Mouse (Mus musculus) embryonic stem cell, embryonic (primary cell): ENCODE data around the gene Tmem86b.

ENCODE experiments used
- CTCF ChIA-PET, 4 experiments: fragments of 300-600 bp in 2 of 4; fragments of 350-600 bp in 2 of 4; sonication (Branson Sonifier 250); formaldehyde crosslinking; loops; one replicate each; lab custom pipeline; 2022; ENCODE audit warnings: inconsistent platforms in 2 of 4; lab: Charles Lee
- POLR2A ChIA-PET, 4 experiments: fragments of 300-600 bp in 2 of 4; fragments of 350-600 bp in 2 of 4; sonication (Branson Sonifier 250); formaldehyde crosslinking; loops; one replicate each; lab custom pipeline; 2022; ENCODE audit warnings: antibody characterized with exemption in 4 of 4, inconsistent platforms in 1 of 4; lab: Charles Lee

Tmem86b gene

DNA sequence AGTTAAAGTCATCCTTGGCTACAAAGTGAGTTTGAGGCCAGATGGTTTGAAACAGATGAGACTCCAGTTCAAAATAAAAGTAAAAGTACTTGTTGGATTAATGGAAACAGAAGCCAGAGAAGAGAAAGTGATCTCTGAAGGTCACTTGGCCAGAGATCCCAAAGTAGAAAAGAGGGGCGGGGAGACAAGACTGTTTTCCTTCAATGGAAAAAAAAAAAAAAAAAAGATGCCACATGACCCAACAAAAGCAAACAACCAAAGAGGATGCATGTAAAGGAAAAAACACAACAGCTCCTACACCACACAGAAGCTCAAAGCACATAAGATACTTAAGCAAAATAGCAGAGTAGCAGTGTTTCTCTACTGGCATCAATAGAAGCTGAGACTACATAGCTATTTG, 24.7 kb upstream of the Tmem86b start:
- ChIA-PET POLR2A (interaction anchor here in 3 of 4 experiments (0.7 to 3.7 kb wide), 8 partner anchors 8 to 157 kb away, joined by 3 to 18 read pairs (median 6); partner anchors contain the start of genes Hspbp1 (in 2 of the 3) and Ube2s (in 2 of the 3)), CTCF (interaction anchor here in 1 of 4 experiments (0.6 kb wide), 1 partner anchor 111 kb away, joined by 3 read pairs; no protein-coding TSS in a partner anchor)

DNA sequence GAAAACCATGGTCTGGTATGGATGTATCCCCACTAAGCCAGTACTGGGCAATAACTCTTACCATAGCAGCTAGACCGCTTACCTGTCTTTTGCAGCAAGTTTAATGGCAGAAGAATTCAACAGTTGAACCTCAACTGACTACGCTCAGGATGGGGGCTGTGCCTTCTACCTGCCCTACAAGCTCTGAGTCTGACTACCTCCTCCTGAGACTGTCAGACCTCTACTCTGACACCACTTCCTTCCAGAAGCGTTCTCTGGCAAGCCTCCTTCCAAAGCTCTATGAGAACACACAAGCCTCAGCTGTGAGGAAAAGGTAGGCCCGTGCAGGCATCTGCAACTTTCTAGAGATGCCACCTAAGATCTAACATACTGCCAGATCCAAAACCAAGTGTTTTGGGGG, 24.2 kb upstream of the Tmem86b start:
- CTCF ChIA-PET, result interaction anchor here in 1 of 4 experiments (0.5 kb wide), 1 partner anchor 1522 kb away, joined by 3 read pairs; no protein-coding TSS in a partner anchor
- POLR2A ChIA-PET, result interaction anchor here in 2 of 4 experiments (0.7 to 3.7 kb wide), 4 partner anchors 13 to 1363 kb away, joined by 3 to 13 read pairs (median 4); partner anchors contain the start of genes Hspbp1 (in 1 of the 2) and Ube2s (in 1 of the 2)

DNA sequence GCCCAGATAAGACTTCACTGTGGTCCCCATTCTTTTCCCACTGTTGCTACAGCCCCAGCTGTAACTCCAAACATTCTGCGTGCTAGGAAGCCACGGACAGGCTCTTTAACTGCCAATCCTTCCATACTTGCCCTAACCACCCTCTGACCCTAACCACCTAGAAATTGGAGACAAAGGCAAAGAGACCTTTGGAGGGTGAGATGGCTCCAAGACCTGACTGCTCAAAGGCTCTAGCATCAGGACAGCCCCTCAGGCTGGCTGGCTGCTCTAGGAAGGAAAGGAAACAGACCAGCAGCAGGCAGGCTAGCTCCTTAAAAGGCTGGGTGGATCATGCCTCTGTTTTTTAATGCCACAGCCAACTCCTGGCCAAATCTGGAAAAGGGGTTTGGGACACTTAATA, 23.0 kb upstream of the Tmem86b start:
- POLR2A ChIA-PET, result interaction anchor here in 2 of 4 experiments (0.7 to 3.7 kb wide), 5 partner anchors 12 to 158 kb away, joined by 3 to 13 read pairs (median 3); partner anchors contain the start of gene Ube2s (in 1 of the 2)

GRCm38 (mm10) chr7:4653780-4654179, 22.6 kb upstream of the Tmem86b start:
- ChIA-PET POLR2A (interaction anchor here in 2 of 4 experiments (1.1 to 2.5 kb wide), 5 partner anchors 14 to 159 kb away, joined by 3 to 8 read pairs (median 3); partner anchors contain the start of genes Cox6b2 (in 1 of the 2), Hspbp1 (in 1 of the 2) and Ube2s (in 1 of the 2)), CTCF (interaction anchor here in 1 of 4 experiments (0.6 to 1.0 kb wide), 2 partner anchors 88 to 164 kb away, joined by 3 read pairs; no protein-coding TSS in a partner anchor)

More for the DNA sequence above, 23.0 kb upstream of the Tmem86b start:
- CTCF ChIA-PET, result interaction anchor here in 2 of 4 experiments (0.6 to 1.0 kb wide), 3 partner anchors 88 to 174 kb away, joined by 3 read pairs; no protein-coding TSS in a partner anchor

GRCm38 (mm10) chr7:4653351-4653750, 22.1 kb upstream of the Tmem86b start:
- POLR2A ChIA-PET, result interaction anchor here in 2 of 4 experiments (1.0 to 2.5 kb wide), 6 partner anchors 14 to 159 kb away, joined by 3 to 8 read pairs (median 4); partner anchors contain the start of genes Cox6b2 (in 1 of the 2), Hspbp1 (in 1 of the 2) and Ube2s (in 1 of the 2)
- CTCF ChIA-PET, result interaction anchor here in 1 of 4 experiments (0.6 to 1.0 kb wide), 2 partner anchors 89 to 164 kb away, joined by 3 read pairs; no protein-coding TSS in a partner anchor

DNA sequence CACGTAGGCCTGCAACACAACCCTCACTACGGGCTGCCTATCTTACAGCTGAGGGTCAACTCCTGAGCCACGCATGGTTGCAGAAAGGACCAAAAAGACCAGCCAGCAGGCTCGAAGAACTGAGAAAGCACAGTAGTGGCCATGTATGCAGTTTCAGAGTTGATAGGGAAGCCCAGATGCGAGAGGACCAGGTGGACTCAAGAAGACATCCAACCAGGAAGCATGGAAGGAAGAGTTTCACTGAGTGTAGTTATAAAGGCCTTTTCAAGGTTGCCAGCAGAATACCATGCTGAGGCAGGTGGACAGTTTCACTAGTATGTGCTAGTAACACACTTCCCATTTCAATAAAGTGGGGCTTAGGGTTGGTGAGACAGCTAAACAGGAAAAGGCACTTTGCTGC, 21.5 kb upstream of the Tmem86b start:
- CTCF ChIA-PET, result no interaction called here
- POLR2A ChIA-PET, result interaction anchor here in 2 of 4 experiments (1.0 to 2.5 kb wide), 6 partner anchors 12 to 160 kb away, joined by 3 to 8 read pairs (median 6); partner anchors contain the start of genes Cox6b2 (in 1 of the 2), Hspbp1 (in 1 of the 2) and Ube2s (in 1 of the 2)

DNA sequence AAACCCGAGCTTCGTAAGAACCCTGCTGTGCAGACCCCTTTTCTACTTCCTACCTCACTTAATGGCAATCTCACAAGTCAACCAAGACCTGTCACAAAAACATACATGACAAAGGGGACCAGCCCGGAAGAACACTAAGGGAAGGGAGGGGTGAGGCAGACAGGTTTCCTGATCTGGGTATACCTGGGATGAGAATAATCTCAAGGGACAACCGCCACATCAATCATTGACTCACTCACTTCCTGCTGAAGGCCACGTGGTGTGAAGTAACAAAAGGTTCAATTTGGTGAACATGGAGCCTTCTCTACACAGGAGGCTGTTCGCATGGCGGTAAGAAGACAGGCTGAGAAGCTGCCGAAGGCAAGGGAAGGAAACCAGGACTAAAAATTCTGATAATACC, 20.4 kb upstream of the Tmem86b start:
- ChIA-PET POLR2A (interaction anchor here in 2 of 4 experiments (0.6 to 2.5 kb wide), 7 partner anchors 11 to 282 kb away, joined by 3 to 8 read pairs (median 4); partner anchors contain the start of genes Cox6b2 (in 1 of the 2) and Ube2s (in 1 of the 2)), CTCF (no interaction called here)

DNA sequence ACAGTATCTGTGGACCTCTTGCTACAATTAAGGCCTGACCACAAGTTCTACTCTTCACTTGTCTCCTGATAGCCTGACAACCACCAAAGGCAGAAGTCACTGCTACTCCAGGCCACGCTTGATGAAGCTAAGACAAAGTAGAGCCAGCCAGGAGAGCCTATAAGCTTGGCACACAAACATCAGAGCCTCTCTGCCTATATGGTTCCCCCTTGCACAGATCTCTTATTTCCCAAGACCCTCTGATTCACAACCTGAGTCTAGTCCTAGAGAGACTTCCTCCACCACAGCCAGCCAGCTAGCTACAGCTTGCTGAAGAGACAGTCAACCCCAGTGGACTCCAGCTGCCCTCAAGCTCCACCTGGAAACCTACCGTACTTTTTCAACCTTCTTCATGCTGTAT, 16.8 kb upstream of the Tmem86b start:
- CTCF ChIA-PET, result interaction anchor here in 3 of 4 experiments (0.5 to 1.4 kb wide), 4 partner anchors 45 to 366 kb away, joined by 3 to 16 read pairs (median 5); partner anchors contain the start of gene Zfp524 (in 1 of the 3)
- POLR2A ChIA-PET, result interaction anchor here (0.5 to 2.6 kb wide), 23 partner anchors 8 to 403 kb away, joined by 3 to 13 read pairs (median 4); partner anchors contain the start of genes Ppp6r1 (in 2 of the 4), Rpl28 (in 2 of the 4), Cox6b2 (in 1 of the 4) and Fiz1 (in 1 of the 4)

- ChIA-PET POLR2A (interaction anchor here in 3 of 4 experiments (0.5 to 2.6 kb wide), 28 partner anchors 9 to 404 kb away, joined by 3 to 13 read pairs (median 4); partner anchors contain the start of genes Ppp6r1 (in 2 of the 3), Cox6b2 (in 1 of the 3), Fiz1 (in 1 of the 3) and Hspbp1 (in 1 of the 3)), CTCF (interaction anchor here in 2 of 4 experiments (0.6 to 1.4 kb wide), 4 partner anchors 11 to 367 kb away, joined by 3 to 16 read pairs (median 6); partner anchors contain the start of gene Zfp524 (in 1 of the 2))
Measured at GRCm38 (mm10) chr7:4647291-4647690, 16.1 kb upstream of the Tmem86b start.

- POLR2A ChIA-PET, result interaction anchor here in 3 of 4 experiments (0.7 to 2.6 kb wide), 23 partner anchors 10 to 254 kb away, joined by 3 to 13 read pairs (median 4); partner anchors contain the start of genes Ppp6r1 (in 2 of the 3), Cox6b2 (in 1 of the 3), Hspbp1 (in 1 of the 3) and Rpl28 (in 1 of the 3)
- CTCF ChIA-PET, result interaction anchor here in 2 of 4 experiments (0.6 to 1.4 kb wide), 3 partner anchors 10 to 160 kb away, joined by 3 to 5 read pairs (median 3); no protein-coding TSS in a partner anchor
Measured at GRCm38 (mm10) chr7:4646806-4647205, 15.6 kb upstream of the Tmem86b start.

DNA sequence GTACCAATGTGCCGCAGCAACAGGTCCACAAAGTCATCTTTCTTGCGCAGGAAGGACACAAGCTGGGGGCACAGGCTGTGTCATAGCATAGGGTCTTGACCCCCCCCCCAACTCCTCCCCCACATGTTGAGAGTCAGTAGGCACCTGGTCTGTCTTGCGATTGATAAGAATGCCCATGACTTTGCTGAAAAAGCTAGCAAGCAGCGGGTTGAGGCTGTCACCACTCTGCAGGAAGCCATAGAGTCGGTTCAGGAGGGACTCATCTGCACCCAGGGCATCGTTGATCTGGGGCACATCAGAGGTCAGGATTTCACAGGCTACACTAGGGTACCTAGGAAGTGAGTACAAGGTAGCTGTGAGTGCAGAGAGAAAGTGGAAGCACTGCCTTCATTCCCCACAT, 12.0 kb upstream of the Tmem86b start:
- POLR2A ChIA-PET, result interaction anchor here in 2 of 4 experiments (0.5 to 3.1 kb wide), 7 partner anchors 13 to 169 kb away, joined by 3 to 13 read pairs (median 8); partner anchors contain the start of genes Ube2s (in 2 of the 2), Hspbp1 (in 1 of the 2) and Ppp6r1 (in 1 of the 2)
- CTCF ChIA-PET, result no interaction called here

GRCm38 (mm10) chr7:4641956-4642355, 10.7 kb upstream of the Tmem86b start:
- POLR2A ChIA-PET, result interaction anchor here in 3 of 4 experiments (0.5 to 3.1 kb wide), 16 partner anchors 14 to 171 kb away, joined by 3 to 13 read pairs (median 4); partner anchors contain the start of genes Cox6b2 (in 2 of the 3), Ube2s (in 2 of the 3), Hspbp1 (in 1 of the 3) and Ppp6r1 (in 1 of the 3)
- CTCF ChIA-PET, result interaction anchor here in 1 of 4 experiments (2.1 kb wide), 1 partner anchor 18 kb away, joined by 6 read pairs; no protein-coding TSS in a partner anchor

GRCm38 (mm10) chr7:4641155-4641554, 9.9 kb upstream of the Tmem86b start:
- CTCF ChIA-PET, result interaction anchor here in 2 of 4 experiments (0.5 to 2.1 kb wide), 4 partner anchors 17 to 315 kb away, joined by 3 to 6 read pairs (median 5); no protein-coding TSS in a partner anchor
- POLR2A ChIA-PET, result interaction anchor here in 2 of 4 experiments (0.6 to 3.1 kb wide), 17 partner anchors 11 to 180 kb away, joined by 3 to 13 read pairs (median 4); partner anchors contain the start of genes Cox6b2 (in 2 of the 2), Rpl28 (in 2 of the 2), Ppp6r1 (in 1 of the 2) and Ube2s (in 1 of the 2)

DNA sequence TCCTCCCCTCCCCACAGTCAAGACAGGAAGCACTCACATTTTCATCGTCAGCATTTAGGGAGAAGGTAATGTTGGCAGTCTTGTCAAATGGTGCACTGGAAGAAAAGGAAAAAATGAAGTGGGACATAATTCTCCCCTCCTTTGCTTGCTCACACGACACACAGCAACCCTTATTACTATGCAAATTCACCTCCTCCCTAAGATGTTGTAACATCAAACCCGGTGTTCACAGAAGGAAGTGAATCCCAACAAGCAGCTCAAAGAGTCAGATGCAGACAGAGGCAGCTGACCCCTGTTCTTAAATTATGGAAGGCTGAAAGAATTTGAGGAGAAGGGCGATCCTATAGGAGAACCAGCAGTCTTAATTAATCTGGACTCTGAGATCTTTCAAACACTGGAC, 5.0 kb upstream of the Tmem86b start:
- ChIA-PET CTCF (interaction anchor here in 2 of 4 experiments (0.7 kb wide), 2 partner anchors 12 to 88 kb away, joined by 3 to 4 read pairs; no protein-coding TSS in a partner anchor), POLR2A (interaction anchor here in 2 of 4 experiments (0.6 to 1.2 kb wide), 4 partner anchors 16 to 176 kb away, joined by 3 to 6 read pairs (median 3); partner anchors contain the start of gene Cox6b2 (in 1 of the 2))

DNA sequence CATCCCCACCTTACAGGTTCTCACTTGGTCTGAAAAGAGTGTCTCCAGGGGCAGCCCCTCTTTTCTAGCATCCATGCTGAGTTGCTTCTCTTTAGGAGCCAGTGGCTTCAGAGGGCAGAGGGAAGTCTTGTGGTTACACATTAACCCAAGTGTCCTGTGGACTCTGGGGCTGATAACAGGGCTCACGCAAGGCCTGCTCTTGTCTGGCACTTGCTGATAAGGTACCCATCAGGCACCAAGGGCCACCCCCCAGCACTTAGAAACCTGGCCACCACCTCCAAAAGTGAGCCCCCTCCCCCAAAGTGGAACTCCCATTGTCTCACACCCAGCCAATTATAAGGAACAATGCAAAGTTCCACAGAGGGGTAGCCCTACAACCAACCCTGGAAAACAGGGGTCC, 1.0 kb downstream of the Tmem86b start:
- ChIA-PET CTCF (no interaction called here), POLR2A (interaction anchor here in 2 of 4 experiments (1.0 to 1.7 kb wide), 2 partner anchors 162 to 182 kb away, joined by 3 to 4 read pairs; partner anchors contain the start of genes Rpl28 (in 1 of the 2) and Ube2s (in 1 of the 2))

- POLR2A ChIA-PET, result interaction anchor here in 2 of 4 experiments (1.0 to 1.2 kb wide), 3 partner anchors 122 to 169 kb away, joined by 3 read pairs; partner anchors contain the start of gene Rpl28 (in 1 of the 2)
Measured at GRCm38 (mm10) chr7:4629586-4629985, 1.6 kb downstream of the Tmem86b start.

GRCm38 (mm10) chr7:4625928-4626327, 5.3 kb downstream of the Tmem86b start:
- ChIA-PET POLR2A (interaction anchor here in 2 of 4 experiments (1.0 to 1.6 kb wide), 5 partner anchors 14 to 114 kb away, joined by 3 to 5 read pairs (median 3); partner anchors contain the start of gene Kmt5c (in 1 of the 2)), CTCF (interaction anchor here in 2 of 4 experiments (0.6 to 1.1 kb wide), 2 partner anchors 77 to 181 kb away, joined by 3 read pairs; no protein-coding TSS in a partner anchor)

More at GRCm38 (mm10) chr7:4629586-4629985, 1.6 kb downstream of the Tmem86b start:
- CTCF ChIA-PET, result interaction anchor here in 2 of 4 experiments (0.6 kb wide), 2 partner anchors 177 to 504 kb away, joined by 3 read pairs; no protein-coding TSS in a partner anchor
